Mouse (Mus musculus): ENCODE results near the gene P4htm. TPM values are rescaled to one million over a fixed set of nuclear protein-coding genes. Genes with fewer than 3 reads are reported as not detected.

Gene P4htm
- polyA plus RNA-seq, 1 experiment from 2014 or later, result 27.0 TPM

GRCm38 (mm10) chr9:108566815-108567776, 30.4 kb downstream of the P4htm start, which contains the start of gene Ndufaf3:
Gene Ndufaf3 (minus strand): TSS chr9:108567434.
- no peaks in the 10 kb centered on the region for H3K27me3 ChIP-seq (ENCODE audit: control insufficient read depth, insufficient read depth, low read length)
- peaks cover 30% of the 10 kb centered on the region for H3K4me1 ChIP-seq (ENCODE audit: control insufficient read depth, insufficient read depth, low read length)
- peak within 1 kb of the TSS; percentile 96 for H3K27ac ChIP-seq (replicated peaks; ENCODE audit: low read depth, low read length)
- DNase-seq, result peak; percentile 97
- peak within 1 kb of the TSS; percentile 100 for H3K4me2 ChIP-seq (ENCODE audit: low read length)
- peaks cover 50% of the 10 kb centered on the region for H3K36me3 ChIP-seq (ENCODE audit: control insufficient read depth, insufficient read depth, low read length)
- H3K9me3 ChIP-seq (ENCODE audit: control insufficient read depth, low read length), result no peaks in the 10 kb centered on the region
- peak; percentile 85 for ATAC-seq (ENCODE audit: low FRiP score, low TSS enrichment)
- under 1% methylated on average over 73 of the region's 73 CpGs for WGBS
- H3K9ac ChIP-seq (replicated peaks; ENCODE audit: low read length), result peak within 1 kb of the TSS; percentile 84
- peak within 1 kb of the TSS; percentile 73 for H3K4me3 ChIP-seq (replicated peaks; ENCODE audit: low read depth, low read length)

DNA sequence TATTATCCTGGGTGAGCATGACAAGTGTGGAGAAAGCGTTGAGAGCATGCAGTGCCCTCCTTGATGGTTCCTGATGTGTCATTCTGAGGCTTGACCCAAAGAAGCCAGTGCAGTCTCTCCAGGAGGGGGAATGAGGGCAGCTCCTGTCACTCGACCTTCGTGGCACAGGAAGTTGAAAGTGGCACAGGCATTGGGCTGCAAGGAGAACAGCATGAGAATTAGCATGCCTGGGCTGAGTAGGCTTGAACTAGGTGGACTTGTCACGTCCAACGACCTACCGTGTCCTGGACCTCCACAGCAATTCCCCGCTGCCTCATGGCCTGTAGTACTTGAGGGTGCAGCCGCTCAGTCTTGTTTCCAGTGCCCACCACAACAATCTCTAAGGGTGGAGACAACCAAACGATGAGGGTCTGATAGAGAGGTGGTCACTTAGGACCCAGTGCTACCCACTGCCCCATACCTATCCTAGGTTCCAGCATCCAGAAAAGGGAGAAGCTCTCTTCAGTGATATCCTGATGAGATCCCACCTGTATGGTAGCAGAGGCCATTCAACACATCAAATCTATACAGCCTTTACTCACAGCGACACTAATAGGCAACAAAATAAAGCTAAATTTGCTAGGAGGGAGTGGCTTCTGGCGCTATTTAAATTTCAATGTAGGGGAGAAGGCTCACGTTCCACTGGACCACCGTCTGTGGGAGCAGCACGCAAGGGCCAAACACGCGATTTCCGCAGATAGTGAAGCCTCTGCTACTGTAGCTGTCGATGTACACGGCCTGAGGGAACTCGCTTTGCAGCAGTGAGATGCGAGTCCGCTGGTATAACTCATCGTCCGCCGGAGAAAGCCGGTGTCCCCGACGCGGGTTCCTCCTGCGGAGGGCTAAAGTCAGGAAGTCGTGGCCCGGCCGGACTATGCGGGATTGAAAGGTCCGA, 31.3 kb downstream of the P4htm start:
- ATAC-seq (ENCODE audit: low FRiP score, low TSS enrichment) (no peak), DNase-seq (no peak)

GRCm38 (mm10) chr9:108564131-108564530, 33.3 kb downstream of the P4htm start:
- Histone ChIP-seq H3K4me3 (replicated peaks; ENCODE audit: low read depth, low read length) (no peak overlapping the region), H3K27ac (replicated peaks; ENCODE audit: low read depth, low read length) (no peak overlapping the region), H3K4me1 (ENCODE audit: control insufficient read depth, insufficient read depth, low read length) (peaks cover 26% of the 10 kb centered on the region), H3K9me3 (ENCODE audit: control insufficient read depth, low read length) (no peaks in the 10 kb centered on the region), H3K4me2 (ENCODE audit: low read length) (no peak overlapping the region), H3K27me3 (ENCODE audit: control insufficient read depth, insufficient read depth, low read length) (no peaks in the 10 kb centered on the region), H3K9ac (replicated peaks; ENCODE audit: low read length) (no peak overlapping the region), H3K36me3 (ENCODE audit: control insufficient read depth, insufficient read depth, low read length) (peaks cover 43% of the 10 kb centered on the region)
- DNase-seq, result no peak
- WGBS, result 89% methylated on average over 7 of the region's 7 CpGs
- no peak for ATAC-seq (ENCODE audit: low FRiP score, low TSS enrichment)

More for the DNA sequence above, 31.3 kb downstream of the P4htm start:
- Histone ChIP-seq H3K9ac (replicated peaks; ENCODE audit: low read length) (peak overlapping the region; percentile 84), H3K27me3 (ENCODE audit: control insufficient read depth, insufficient read depth, low read length) (no peaks in the 10 kb centered on the region), H3K4me3 (replicated peaks; ENCODE audit: low read depth, low read length) (peak overlapping the region; percentile 73), H3K4me2 (ENCODE audit: low read length) (peak overlapping the region; percentile 100), H3K36me3 (ENCODE audit: control insufficient read depth, insufficient read depth, low read length) (peaks cover 44% of the 10 kb centered on the region), H3K27ac (replicated peaks; ENCODE audit: low read depth, low read length) (peak overlapping the region; percentile 96), H3K9me3 (ENCODE audit: control insufficient read depth, low read length) (no peaks in the 10 kb centered on the region), H3K4me1 (ENCODE audit: control insufficient read depth, insufficient read depth, low read length) (peaks cover 34% of the 10 kb centered on the region)
- WGBS, result 12% methylated on average over 35 of the region's 35 CpGs

GRCm38 (mm10) chr9:108563671-108564070, 33.8 kb downstream of the P4htm start:
- Histone ChIP-seq H3K27ac (replicated peaks; ENCODE audit: low read depth, low read length) (no peak overlapping the region), H3K4me2 (ENCODE audit: low read length) (no peak overlapping the region), H3K4me3 (replicated peaks; ENCODE audit: low read depth, low read length) (no peak overlapping the region), H3K36me3 (ENCODE audit: control insufficient read depth, insufficient read depth, low read length) (peaks cover 48% of the 10 kb centered on the region), H3K27me3 (ENCODE audit: control insufficient read depth, insufficient read depth, low read length) (no peaks in the 10 kb centered on the region), H3K4me1 (ENCODE audit: control insufficient read depth, insufficient read depth, low read length) (peaks cover 25% of the 10 kb centered on the region), H3K9ac (replicated peaks; ENCODE audit: low read length) (no peak overlapping the region), H3K9me3 (ENCODE audit: control insufficient read depth, low read length) (no peaks in the 10 kb centered on the region)
- ATAC-seq (ENCODE audit: low FRiP score, low TSS enrichment) (no peak), DNase-seq (no peak)
- WGBS, result 96% methylated on average over 8 of the region's 8 CpGs

DNA sequence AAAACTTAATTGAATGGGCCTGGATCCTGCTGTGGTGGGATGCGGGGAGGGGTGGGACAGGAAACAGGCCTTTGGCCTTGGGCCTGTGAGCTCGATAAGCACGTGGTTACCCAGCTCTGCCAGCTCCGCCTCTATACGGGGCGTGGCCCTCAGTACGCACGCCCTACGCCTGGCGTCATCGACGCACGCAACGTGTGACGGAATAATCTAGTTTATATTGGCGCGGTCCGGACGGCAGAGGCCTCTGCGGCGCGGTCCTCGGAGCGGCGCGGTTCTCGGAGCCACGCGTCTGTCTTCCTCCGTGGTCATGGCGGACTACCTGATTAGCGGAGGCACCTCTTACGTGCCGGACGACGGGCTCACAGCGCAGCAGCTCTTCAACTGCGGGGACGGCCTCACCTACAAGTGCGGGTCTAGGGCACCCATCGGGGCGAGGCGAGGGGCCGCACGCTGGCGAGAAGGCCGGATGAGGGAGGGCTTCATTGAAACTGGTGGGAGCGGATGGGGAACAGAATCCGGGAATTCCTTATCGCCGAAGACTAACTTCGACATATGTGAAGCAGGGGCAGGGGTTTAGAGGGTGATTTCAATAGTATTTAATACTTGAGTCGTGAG, 37.1 kb downstream of the P4htm start, which contains the start of gene Impdh2:
Gene Impdh2, plus strand, starts transcription at position 60 of the 615 bp plus-strand sequence.
- peak within 1 kb of the TSS; percentile 59 for H3K9ac ChIP-seq (replicated peaks; ENCODE audit: low read length)

GRCm38 (mm10) chr9:108559169-108559568, 38.3 kb downstream of the P4htm start:
- Histone ChIP-seq H3K4me2 (ENCODE audit: low read length) (no peak overlapping the region), H3K27me3 (ENCODE audit: control insufficient read depth, insufficient read depth, low read length) (no peaks in the 10 kb centered on the region), H3K36me3 (ENCODE audit: control insufficient read depth, insufficient read depth, low read length) (peaks cover 73% of the 10 kb centered on the region), H3K4me3 (replicated peaks; ENCODE audit: low read depth, low read length) (no peak overlapping the region), H3K4me1 (ENCODE audit: control insufficient read depth, insufficient read depth, low read length) (peaks cover 8% of the 10 kb centered on the region), H3K9me3 (ENCODE audit: control insufficient read depth, low read length) (no peaks in the 10 kb centered on the region), H3K9ac (replicated peaks; ENCODE audit: low read length) (no peak overlapping the region), H3K27ac (replicated peaks; ENCODE audit: low read depth, low read length) (no peak overlapping the region)
- ATAC-seq (ENCODE audit: low FRiP score, low TSS enrichment) (no peak), DNase-seq (no peak)
- 91% methylated on average over 4 of the region's 4 CpGs for WGBS

More for the DNA sequence above, 37.1 kb downstream of the P4htm start, which contains the start of gene Impdh2:
- under 1% methylated on average over 52 of the region's 53 CpGs for WGBS
- Histone ChIP-seq H3K4me1 (ENCODE audit: control insufficient read depth, insufficient read depth, low read length) (peaks cover 8% of the 10 kb centered on the region), H3K4me2 (ENCODE audit: low read length) (peak within 1 kb of the TSS; percentile 67), H3K27ac (replicated peaks; ENCODE audit: low read depth, low read length) (peak within 1 kb of the TSS; percentile 53), H3K9me3 (ENCODE audit: control insufficient read depth, low read length) (no peaks in the 10 kb centered on the region), H3K4me3 (replicated peaks; ENCODE audit: low read depth, low read length) (peak within 1 kb of the TSS; percentile 47), H3K27me3 (ENCODE audit: control insufficient read depth, insufficient read depth, low read length) (no peaks in the 10 kb centered on the region), H3K36me3 (ENCODE audit: control insufficient read depth, insufficient read depth, low read length) (peaks cover 73% of the 10 kb centered on the region)
- ATAC-seq (ENCODE audit: low FRiP score, low TSS enrichment) (peak; percentile 98), DNase-seq (peak; percentile 99)

DNA sequence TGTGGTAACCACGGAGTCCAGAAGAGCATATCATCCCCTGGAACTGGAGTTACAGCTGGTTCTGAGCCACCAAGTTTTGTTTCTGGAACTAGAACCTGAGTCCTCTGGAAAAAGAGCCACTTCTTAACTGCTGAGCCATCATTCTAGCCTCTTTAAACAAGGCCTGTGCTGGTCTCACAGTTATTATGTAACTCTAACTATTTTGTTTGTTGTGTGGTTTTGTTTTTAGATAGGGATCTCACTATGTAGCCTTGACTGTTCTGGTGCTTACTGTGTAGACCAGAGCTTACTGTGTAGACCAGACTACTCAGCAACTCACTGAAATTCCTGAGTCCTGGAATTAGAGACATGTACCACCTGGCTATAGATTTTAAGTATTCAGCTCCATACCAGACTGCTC, 50.6 kb downstream of the P4htm start:
- WGBS, result 97% methylated on average over 1 of the region's 1 CpGs
- H3K27me3 ChIP-seq (ENCODE audit: control insufficient read depth, insufficient read depth, low read length), result no peaks in the 10 kb centered on the region
- H3K4me2 ChIP-seq (ENCODE audit: low read length), result no peak overlapping the region
- no peaks in the 10 kb centered on the region for H3K4me1 ChIP-seq (ENCODE audit: control insufficient read depth, insufficient read depth, low read length)
- H3K36me3 ChIP-seq (ENCODE audit: control insufficient read depth, insufficient read depth, low read length), result peaks cover 90% of the 10 kb centered on the region
- no peak overlapping the region for H3K9ac ChIP-seq (replicated peaks; ENCODE audit: low read length)
- H3K27ac ChIP-seq (replicated peaks; ENCODE audit: low read depth, low read length), result no peak overlapping the region
- DNase-seq (no peak), ATAC-seq (ENCODE audit: low FRiP score, low TSS enrichment) (no peak)
- H3K4me3 ChIP-seq (replicated peaks; ENCODE audit: low read depth, low read length), result no peak overlapping the region
- no peaks in the 10 kb centered on the region for H3K9me3 ChIP-seq (ENCODE audit: control insufficient read depth, low read length)

DNA sequence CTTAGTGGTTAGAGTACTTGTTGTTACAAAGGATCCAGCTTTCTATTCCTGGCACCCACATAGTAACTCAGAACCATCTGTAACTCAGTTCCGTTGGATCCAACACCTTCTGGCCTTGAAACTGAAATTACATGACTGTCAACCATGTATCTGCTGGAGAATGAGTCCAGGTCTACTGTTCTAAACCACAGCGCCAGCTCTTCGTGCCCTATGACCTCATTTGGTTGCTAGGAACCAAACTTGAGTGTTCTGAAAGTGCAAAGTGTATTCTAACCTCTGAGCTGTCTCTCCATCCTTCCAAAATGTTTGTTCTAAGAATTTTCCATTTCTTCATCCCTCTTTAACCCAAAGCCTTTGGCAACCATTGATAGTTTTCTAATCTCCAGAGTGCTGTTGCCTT, 51.5 kb downstream of the P4htm start:
- H3K9me3 ChIP-seq (ENCODE audit: control insufficient read depth, low read length), result no peaks in the 10 kb centered on the region
- no peak overlapping the region for H3K9ac ChIP-seq (replicated peaks; ENCODE audit: low read length)
- ATAC-seq (ENCODE audit: low FRiP score, low TSS enrichment), result no peak
- no peak overlapping the region for H3K27ac ChIP-seq (replicated peaks; ENCODE audit: low read depth, low read length)
- H3K4me3 ChIP-seq (replicated peaks; ENCODE audit: low read depth, low read length), result no peak overlapping the region
- no peak overlapping the region for H3K4me2 ChIP-seq (ENCODE audit: low read length)
- DNase-seq, result no peak
- no peaks in the 10 kb centered on the region for H3K4me1 ChIP-seq (ENCODE audit: control insufficient read depth, insufficient read depth, low read length)
- H3K36me3 ChIP-seq (ENCODE audit: control insufficient read depth, insufficient read depth, low read length), result peaks cover 92% of the 10 kb centered on the region
- no peaks in the 10 kb centered on the region for H3K27me3 ChIP-seq (ENCODE audit: control insufficient read depth, insufficient read depth, low read length)
- whole genome bisulfite sequencing, result 98% methylated on average over 3 of the region's 3 CpGs

Data from midbrain, embryonic 14.5 days (tissue).